Mouse (Mus musculus) ES-Bruce4 (cell line): ENCODE measurements around the gene Orm3.

ENCODE experiments used
- CTCF ChIP-seq: IDR thresholded peaks from one replicate; pipeline ENCODE4 v1.8.1; 2011; ENCODE audit warnings: low read depth, low read length
- EP300 ChIP-seq: IDR thresholded peaks from 2 replicates; pipeline ENCODE4 v1.6.1; 2011; ENCODE audit warnings: low read depth, low read length; ENCODE audit not compliant: insufficient read depth
- POLR2A ChIP-seq: IDR thresholded peaks from one replicate; pipeline ENCODE4 v1.8.1; 2011; ENCODE audit warnings: low read length; ENCODE audit not compliant: insufficient read depth

DNA sequence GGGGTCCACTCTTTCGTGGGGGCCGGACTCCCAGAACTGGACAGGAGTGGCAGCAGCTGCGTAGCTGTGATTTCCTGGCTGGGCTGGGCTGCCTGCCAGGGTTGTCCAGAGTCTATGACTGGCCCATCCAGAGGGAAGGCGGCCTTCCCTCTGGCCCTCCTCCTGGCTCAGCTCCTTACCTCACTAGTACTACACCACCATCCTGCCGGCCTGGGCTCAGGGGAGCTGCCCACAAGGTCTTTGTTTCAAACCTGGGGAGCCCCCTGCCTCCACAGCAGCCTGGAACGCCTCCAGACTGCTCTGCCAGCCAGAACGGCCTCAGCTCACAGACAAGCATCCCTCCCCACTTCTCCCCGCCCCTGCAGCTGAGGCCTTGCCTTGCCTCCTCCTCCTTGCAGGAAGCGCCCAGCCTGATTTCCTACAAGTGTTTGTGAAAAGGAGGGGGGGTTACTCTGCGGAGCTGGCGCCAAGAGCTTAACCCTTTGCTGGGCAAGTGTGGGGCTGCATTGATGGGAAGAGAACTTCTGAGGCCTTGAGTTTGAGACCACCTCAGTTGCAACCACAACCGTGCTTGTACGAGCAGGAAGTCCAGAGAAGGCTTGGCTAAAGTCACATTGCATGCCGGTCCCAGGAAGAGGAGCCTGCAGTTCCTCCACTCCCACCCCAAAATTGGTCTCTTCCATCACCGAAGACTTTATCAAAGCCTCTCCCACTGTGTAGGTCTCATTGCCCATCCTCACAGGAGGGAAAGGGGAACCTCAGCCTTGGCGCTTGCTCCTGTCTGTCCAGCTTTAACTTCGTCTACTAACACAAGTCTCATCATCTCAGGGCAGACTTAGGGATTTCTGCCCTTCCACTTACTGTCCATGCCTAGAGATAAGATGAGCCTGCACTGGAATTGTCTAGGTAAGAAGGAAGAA is 47.3 kb downstream of the Orm3 start, which contains the start of gene Akna:
- TF ChIP-seq POLR2A (no peak), CTCF (no peak), EP300 (no peak)
